Comparison of ENCODE assay signal across 14 mouse cellular contexts in the genomic region with DNA sequence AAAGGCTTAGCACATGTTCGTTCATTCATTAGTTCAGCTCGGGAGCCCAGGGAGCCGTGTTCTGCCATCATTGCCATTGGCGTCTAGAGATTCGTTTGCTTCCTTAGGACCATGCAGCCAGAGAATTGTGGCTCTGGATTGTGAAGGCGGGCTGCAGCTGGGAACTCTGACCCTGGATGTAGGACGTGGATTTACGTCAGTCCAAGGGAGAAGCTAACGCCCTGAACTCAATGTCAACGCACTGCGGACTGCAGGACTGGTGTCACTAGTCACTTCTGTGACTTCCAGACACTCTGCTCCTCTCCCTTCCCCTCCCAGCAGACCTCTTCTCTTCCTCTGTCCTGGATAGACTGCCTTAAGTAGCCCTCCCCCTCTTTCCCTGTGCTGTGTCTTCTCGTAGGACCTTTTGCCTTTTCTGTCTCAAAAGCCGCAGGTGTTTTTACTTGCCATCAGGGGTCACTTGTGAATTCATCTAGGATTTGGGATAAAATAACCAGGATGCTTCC. TPM values are rescaled to one million over a fixed set of nuclear protein-coding genes. Genes with fewer than 3 reads are reported as not detected.
DNase-seq lines count a peak whose midpoint lies in the region; ATAC-seq and TF ChIP-seq lines count a peak whose summit lies in the region.
"Had no signal": no experiment of that assay in that cellular context is flagged by ENCODE, and none has a peak within 500 bp of the region (broad histone marks: within the 10 kb centered on the region; RNA-seq: fewer than 3 reads in every experiment).

No protein-coding gene starts in this region.

- no peak for ATAC-seq in kidney, postnatal 0 days (replicated peaks; ENCODE audit: low FRiP score, low read depth)
- no peak for ATAC-seq in heart, embryonic 13.5 days (ENCODE audit: extremely low read depth, insufficient number of reproducible peaks, low FRiP score, low TSS enrichment)

- no peaks in the 10 kb centered on the region for H3K9me3 ChIP-seq in kidney, postnatal 0 days (replicated peaks; ENCODE audit: low read length)
- no peaks in the 10 kb centered on the region; the same call in 1 of the 2 replicates for H3K9me3 ChIP-seq in heart, embryonic 13.5 days
- H3K9me3 ChIP-seq: liver, embryonic 15.5 days had no signal

- H3K4me3 ChIP-seq in gastrocnemius, adult 2 months, result peak overlapping the region; percentile 45
- no peak overlapping the region for H3K4me3 ChIP-seq in kidney, postnatal 0 days (replicated peaks; ENCODE audit: low read depth, low read length)
- 0 out of 2 replicates have a peak overlapping the region, but pooled peaks have one; percentile 13 for H3K4me3 ChIP-seq in heart, embryonic 13.5 days
- H3K4me3 ChIP-seq in myocyte, result no peak overlapping the region
- H3K4me3 ChIP-seq: left cerebral cortex, adult 2 months; liver, embryonic 15.5 days had no signal

- no peak for TF ChIP-seq CTCF in gastrocnemius, adult 2 months (IDR thresholded peaks at IDR 0.05)
- no peak for TF ChIP-seq CTCF in kidney, postnatal 0 days (IDR thresholded peaks at IDR 0.05; ENCODE audit: low read depth)

- no peaks in the 10 kb centered on the region for H3K27me3 ChIP-seq in kidney, postnatal 0 days (ENCODE audit: insufficient read depth, low read length)
- no peaks in the 10 kb centered on the region for H3K27me3 ChIP-seq in heart, embryonic 13.5 days (replicated peaks)
- no peaks in the 10 kb centered on the region for H3K27me3 ChIP-seq in myocyte (ENCODE audit: control insufficient read depth, insufficient read depth, insufficient read length)

- no peak for DNase-seq in gastrocnemius, adult 2 months
- no peak for DNase-seq in gastrocnemius, adult 18-20 months (ENCODE audit: low spot score)
- no peak for DNase-seq in kidney, postnatal 0 days (ENCODE audit: low spot score)
- DNase-seq in kidney, postnatal 14 days, result no peak
- no peak for DNase-seq in lung, postnatal 36 days
- no peak for DNase-seq in right cerebral cortex, postnatal 10 days (ENCODE audit: low spot score in 2 of 2)
- DNase-seq: cerebellum, postnatal 36 days; thymus, postnatal 25 days had no signal

- peak overlapping the region; percentile 57 for H3K27ac ChIP-seq in gastrocnemius, adult 2 months
- H3K27ac ChIP-seq in kidney, postnatal 0 days, result 0 out of 2 replicates have a peak overlapping the region, but pooled peaks have one; percentile 28
- H3K27ac ChIP-seq in heart, embryonic 13.5 days (replicated peaks), result no peak overlapping the region
- H3K27ac ChIP-seq: left cerebral cortex, adult 2 months had no signal

- intact Hi-C loops in gastrocnemius, adult 2 months (cut with DNase I), result no loop called here

- 0 out of 2 replicates have a peak overlapping the region, but pooled peaks have one; percentile 4 for H3K9ac ChIP-seq in kidney, postnatal 0 days (ENCODE audit: low read depth, low read length)
- H3K9ac ChIP-seq in heart, embryonic 13.5 days, result peak overlapping the region; percentile 71
- H3K9ac ChIP-seq: liver, embryonic 15.5 days had no signal

- no peak for TF ChIP-seq POLR2A in myocyte (IDR thresholded peaks at IDR 0.05; ENCODE audit: insufficient read length, low read depth)

- H3K36me3 ChIP-seq in kidney, postnatal 0 days (ENCODE audit: insufficient read depth, low read length), result no peaks in the 10 kb centered on the region
- H3K36me3 ChIP-seq in heart, embryonic 13.5 days, result no peaks in the 10 kb centered on the region
- H3K36me3 ChIP-seq in myocyte (ENCODE audit: control insufficient read depth, insufficient read depth), result no peaks in the 10 kb centered on the region
- H3K36me3 ChIP-seq: liver, embryonic 15.5 days had no signal

- no peak overlapping the region for H3ac ChIP-seq in myocyte (ENCODE audit: control insufficient read depth, insufficient read length)

- H3K79me2 ChIP-seq in myocyte (ENCODE audit: control insufficient read depth, insufficient read depth), result no peaks in the 10 kb centered on the region

- peak overlapping the region; percentile 23; the same call in 1 of the 2 replicates for H3K4me2 ChIP-seq in kidney, postnatal 0 days (ENCODE audit: low read length)
- H3K4me2 ChIP-seq in heart, embryonic 13.5 days, result peak overlapping the region; percentile 57
- H3K4me2 ChIP-seq in myocyte (ENCODE audit: low read depth), result peak overlapping the region; percentile 73

- 38% methylated on average over 13 of the region's 13 CpGs for WGBS in kidney, postnatal 0 days
- WGBS in heart, embryonic 13.5 days, result 48% methylated on average over 13 of the region's 13 CpGs

- peaks cover 14% of the 10 kb centered on the region; the same call in 1 of the 2 replicates for H3K4me1 ChIP-seq in kidney, postnatal 0 days (replicated peaks; ENCODE audit: insufficient read depth, low read length)
- peaks cover 18% of the 10 kb centered on the region for H3K4me1 ChIP-seq in heart, embryonic 13.5 days

TF ChIP-seq in myocyte, 11 proteins besides CTCF, POLR2A, EP300 and RAD21:
- TF ChIP-seq REST (IDR thresholded peaks at IDR 0.05; ENCODE audit: insufficient read depth, insufficient read length) (no peak), CEBPB (IDR thresholded peaks at IDR 0.05; ENCODE audit: insufficient read depth, poor library complexity, severe bottlenecking) (no peak), USF1 (IDR thresholded peaks at IDR 0.05; ENCODE audit: low read depth) (no peak), TCF3 (IDR thresholded peaks at IDR 0.05; ENCODE audit: insufficient read length, low read depth) (no peak), TCF12 (IDR thresholded peaks at IDR 0.05; ENCODE audit: insufficient read depth, poor library complexity, severe bottlenecking) (no peak), POLR2AphosphoS2 (IDR thresholded peaks at IDR 0.05; ENCODE audit: insufficient read length, low read depth) (no peak), SRF (IDR thresholded peaks at IDR 0.05; ENCODE audit: control insufficient read depth, insufficient read length, low read depth) (no peak), MAX (IDR thresholded peaks at IDR 0.05; ENCODE audit: low read depth) (no peak), E2F4 (IDR thresholded peaks at IDR 0.05; ENCODE audit: insufficient read depth) (no peak), MYOD1 (IDR thresholded peaks at IDR 0.05; ENCODE audit: control insufficient read depth in 1 of 3, insufficient read length in 2 of 3, low read depth in 2 of 3) (no peak), MYOG (IDR thresholded peaks at IDR 0.05; ENCODE audit: control insufficient read depth in 1 of 3, insufficient read depth in 1 of 3, insufficient read length in 2 of 3, low read depth in 2 of 3) (no peak)

RNA-seq across cellular contexts. Expression of a gene that starts 9.9 kb away (rescaled TPM):
- 10 to 100 TPM; 46.7 to 55.3 TPM for total RNA-seq in gastrocnemius, adult 2 months (2021)
- 10 to 100 TPM; 50.2 to 54.2 TPM for total RNA-seq in gastrocnemius, adult 18-20 months (2021)
- polyA plus RNA-seq in kidney, postnatal 0 days (2015; fragmentation: Nextera tagmentation; extraction: Ambion mirVana), result 95.1 and 106 TPM in 2 replicates
- 90.2 and 93.3 TPM in 2 replicates for polyA plus RNA-seq in heart, embryonic 13.5 days (2015; fragmentation: Nextera tagmentation; extraction: Ambion mirVana)
- 148 TPM for polyA plus RNA-seq in myocyte (2012; fragmentation: generic; extraction: Trizol)

RNA-seq across cellular contexts. Expression of a gene that starts 37.5 kb away (rescaled TPM):
- not detected for total RNA-seq in gastrocnemius, adult 2 months (2021)
- not detected for total RNA-seq in gastrocnemius, adult 18-20 months (2021)
- polyA plus RNA-seq in kidney, postnatal 0 days (2015; fragmentation: Nextera tagmentation; extraction: Ambion mirVana), result 0.11 and 0.13 TPM in 2 replicates
- not detected in 2 replicates for polyA plus RNA-seq in heart, embryonic 13.5 days (2015; fragmentation: Nextera tagmentation; extraction: Ambion mirVana)
- not detected for polyA plus RNA-seq in myocyte (2012; fragmentation: generic; extraction: Trizol)
- total RNA-seq: left cerebral cortex, adult 2 months; megakaryocyte-erythroid progenitor cell, adult 5-6 weeks had no signal
- polyA plus RNA-seq: hindbrain, embryonic 11.5 days; liver, embryonic 15.5 days had no signal

Comparison
In these comparisons a context has a peak if more than half of its experiments do, and no peak if none do; other contexts are left out.
1. H3K4me3 ChIP-seq: peak in gastrocnemius, adult 2 months (single experiment) and heart, embryonic 13.5 days (single experiment); none in kidney, postnatal 0 days (single experiment) and myocyte (single experiment).
2. H3K4me2 ChIP-seq: peak in every context shown above with its lines; median percentile 73 in myocyte; 57 in heart, embryonic 13.5 days; 23 in kidney, postnatal 0 days.